Mouse (Mus musculus) frontal cortex, postnatal 10 days (tissue): ENCODE data around the gene Dhfr.

Source experiments
- DNase-seq, 2 experiments: peaks; one replicate each; pipeline ENCODE4 v3.0.0; 2022; ENCODE audit warnings: low spot score in 2 of 2, mixed read lengths in 1 of 2

Dhfr gene

GRCm38 (mm10) chr13:92387367-92387766 lies 32.8 kb downstream of the Dhfr start:
- no peak for DNase-seq

DNA sequence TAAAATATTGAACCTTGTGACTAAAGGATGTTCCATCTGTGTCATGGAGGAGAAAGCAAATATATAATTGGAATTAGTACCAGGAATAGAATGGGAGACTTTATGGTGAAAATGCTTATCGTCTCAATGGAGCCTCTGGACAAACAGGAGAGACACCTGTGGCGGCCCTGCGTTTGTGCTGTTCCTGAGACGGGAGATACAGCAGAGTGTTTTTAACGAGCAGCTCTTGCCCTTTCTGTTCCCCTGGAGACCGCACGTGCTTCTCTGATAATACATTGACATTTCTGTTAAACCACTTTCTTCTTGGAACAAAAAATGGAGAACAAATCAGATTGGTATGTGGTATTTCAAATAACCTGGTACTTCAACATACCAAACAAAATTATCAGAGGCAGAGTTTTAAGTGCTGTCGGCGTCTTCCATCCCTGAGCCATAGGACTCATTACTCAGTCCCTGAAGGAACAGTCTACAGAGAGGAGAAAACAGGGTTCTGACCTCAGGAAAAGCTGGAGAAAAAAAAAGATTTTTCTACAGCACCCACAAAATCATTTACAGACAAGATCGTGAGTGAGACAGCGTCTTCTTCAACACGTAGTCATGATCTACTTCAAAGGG lies 38.6 kb downstream of the Dhfr start:
- DNase-seq, result no peak

GRCm38 (mm10) chr13:92398491-92399384 lies 44.2 kb downstream of the Dhfr start:
- no peak for DNase-seq

DNA sequence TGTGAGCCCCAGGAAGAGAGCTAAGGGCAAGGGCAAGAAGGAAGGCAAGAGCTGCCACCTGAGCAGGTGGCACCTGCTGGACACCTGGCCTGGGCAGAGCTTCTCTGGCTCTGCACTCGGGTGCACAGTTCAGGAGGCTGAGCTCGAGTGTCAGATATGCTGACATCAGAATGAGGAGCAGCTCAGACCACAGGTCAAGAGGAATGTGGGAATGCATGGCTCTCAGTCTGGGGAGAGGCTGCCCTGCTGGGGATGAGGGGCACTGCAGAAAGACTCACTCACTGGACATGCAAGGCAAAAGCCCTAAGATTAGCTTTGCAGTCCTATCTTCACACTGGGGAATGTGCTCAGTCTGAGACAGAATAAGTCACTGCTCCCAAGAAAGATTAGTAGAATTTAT lies 47.5 kb downstream of the Dhfr start:
- no peak for DNase-seq

GRCm38 (mm10) chr13:92403496-92403895 lies 49.0 kb downstream of the Dhfr start:
- no peak for DNase-seq

DNA sequence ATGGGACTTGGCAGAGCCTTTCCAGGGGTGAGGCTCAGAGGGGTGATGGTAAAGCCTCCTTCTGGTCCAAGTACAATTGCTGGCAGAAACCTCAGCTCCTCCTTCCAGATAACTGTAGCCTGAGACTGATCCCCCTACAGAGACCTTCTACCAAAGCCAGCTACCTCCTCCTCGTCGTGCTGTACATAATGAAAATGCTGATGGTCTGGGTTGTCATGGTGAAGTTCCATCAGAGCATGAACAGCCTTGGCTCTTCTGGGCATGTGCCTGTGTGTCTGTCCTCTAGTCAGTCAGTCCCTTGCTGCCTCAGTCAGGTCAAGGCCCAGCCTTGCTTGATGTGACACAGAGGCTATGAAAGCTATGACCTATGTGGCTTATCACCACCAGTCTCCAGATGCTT lies 56.0 kb downstream of the Dhfr start:
- DNase-seq, result no peak

- DNase-seq, result no peak
Observed at GRCm38 (mm10) chr13:92419630-92420029, 65.1 kb downstream of the Dhfr start.

- DNase-seq, result no peak
Observed at GRCm38 (mm10) chr13:92423711-92424110, 69.2 kb downstream of the Dhfr start.

- peak; percentile 22 to 51 for DNase-seq
Observed at GRCm38 (mm10) chr13:92425758-92426264, 71.3 kb downstream of the Dhfr start, which contains the start of gene Ankrd34b. TSS of gene Ankrd34b (plus strand) at chr13:92425896.

DNA sequence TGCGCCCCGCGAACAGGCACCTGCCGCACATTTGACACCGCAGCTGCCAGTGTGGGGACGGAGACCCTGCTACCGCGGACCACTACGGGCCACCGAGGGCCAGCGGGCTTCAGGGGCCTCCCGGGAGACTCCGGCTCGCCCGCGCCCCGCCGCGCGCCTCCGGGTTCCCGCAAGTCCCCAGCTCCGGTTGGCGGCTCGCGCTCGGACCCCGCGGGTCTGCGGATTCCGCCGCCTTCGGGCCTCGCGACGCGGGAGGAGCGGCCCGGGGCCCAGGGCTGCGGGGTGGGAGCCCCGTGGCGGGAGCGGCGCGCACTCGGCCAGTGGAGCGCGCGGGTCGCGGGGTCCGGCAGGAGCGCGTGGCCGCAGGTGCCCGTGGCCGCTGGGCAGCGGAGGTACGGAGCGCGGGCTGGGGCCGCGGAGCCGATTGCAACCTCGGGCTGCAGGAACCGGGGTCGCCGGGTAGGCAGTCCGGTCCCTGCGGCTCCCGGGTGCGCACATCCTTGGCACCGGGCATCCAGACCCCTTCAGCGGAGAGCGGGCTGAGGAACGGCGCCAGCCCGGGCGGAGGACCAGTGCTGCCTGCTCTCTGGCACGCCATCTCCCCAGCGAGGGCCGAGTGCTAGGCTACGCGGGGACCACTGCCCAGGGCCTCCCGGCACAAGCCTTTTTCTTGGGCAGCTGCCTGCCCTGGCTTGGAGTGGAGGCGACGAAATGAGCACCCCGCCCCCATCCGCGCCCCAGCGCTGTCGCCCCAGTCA lies 71.9 kb downstream of the Dhfr start:
- DNase-seq, result peak; percentile 15 to 35

DNA sequence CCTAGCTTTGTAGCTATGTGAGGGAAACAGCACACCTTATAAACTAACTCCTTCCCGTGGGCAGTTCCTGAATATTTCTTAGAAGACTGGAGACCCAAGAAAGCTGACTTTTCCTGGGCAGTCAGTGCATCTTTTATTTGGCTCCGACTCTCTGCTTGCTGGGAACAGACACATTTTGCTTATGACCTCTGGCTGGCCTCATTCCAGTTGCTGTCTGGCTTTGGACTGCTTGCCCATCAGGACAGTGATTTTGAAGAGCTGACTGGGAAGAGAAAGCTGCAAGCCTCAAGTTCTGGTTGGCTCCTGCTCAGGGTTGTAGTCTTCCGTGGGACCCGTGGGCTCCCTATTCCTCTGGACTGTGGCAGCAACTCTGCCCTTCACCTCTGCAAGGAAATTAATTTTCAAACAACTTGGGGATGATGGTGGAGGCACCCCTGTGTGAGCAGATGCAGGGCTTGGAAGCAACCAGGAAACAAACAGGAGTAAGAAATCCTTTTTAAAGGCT lies 72.9 kb downstream of the Dhfr start:
- DNase-seq, result no peak
